Mouse (Mus musculus) liver, embryonic 14.5 days (tissue): ENCODE data around the gene Iqsec1. TPM values are rescaled to one million over a fixed set of nuclear protein-coding genes. Genes with fewer than 3 reads are reported as not detected.
A peak's percentile ranks its signal among the peaks of the same experiment; 100 is the strongest.

Experiments used
- ATAC-seq: fragments of 200-750 bp; cut with Nextera tagmentation; 2 replicates; pipeline ENCODE4 v1.8.0; 2017; ENCODE audit warnings: moderate number of reproducible peaks, mild to moderate bottlenecking, moderate library complexity; ENCODE audit not compliant: insufficient read depth
- DNase-seq, 3 experiments: peaks; one replicate each; pipeline ENCODE4 v3.0.0-alpha.2; 2012 to 2013; ENCODE audit warnings: low read depth in 3 of 3, low spot score in 3 of 3
- H3K27ac ChIP-seq: fragments of 300-500 bp; sonication (generic); 2 replicates; pipeline ENCODE4 v1.5.1; 2014; ENCODE audit warnings: moderate library complexity, mild to moderate bottlenecking, control low read depth, inconsistent platforms
- H3K27me3 ChIP-seq: fragments of 300-500 bp; sonication (generic); 2 replicates; pipeline ENCODE4 v1.6.1; 2014; ENCODE audit warnings: mild to moderate bottlenecking, low read length, moderate library complexity; ENCODE audit not compliant: control insufficient read depth, insufficient read depth
- H3K36me3 ChIP-seq: fragments of 300-500 bp; sonication (generic); replicated peaks from 2 replicates; pipeline ENCODE4 v1.6.1; 2014; ENCODE audit warnings: low read depth; ENCODE audit not compliant: control insufficient read depth, insufficient read depth
- H3K4me1 ChIP-seq, 2 experiments: fragments of 200-500 bp in 1 of 2; fragments of 300-500 bp in 1 of 2; sonication (generic) in 1 of 2; replicated peaks; 2 replicates each; pipeline ENCODE4 v1.6.1; 2012 to 2014; ENCODE audit warnings: antibody characterized with exemption in 1 of 2, inconsistent platforms in 1 of 2, low read length in 1 of 2; ENCODE audit not compliant: control insufficient read depth in 2 of 2, insufficient read depth in 2 of 2
- H3K4me2 ChIP-seq: fragments of 300-500 bp; sonication (generic); 2 replicates; pipeline ENCODE4 v1.6.1; 2014; ENCODE audit warnings: low read depth, mild to moderate bottlenecking, control low read depth, moderate library complexity
- H3K4me3 ChIP-seq, 2 experiments: fragments of 200-500 bp in 1 of 2; fragments of 300-500 bp in 1 of 2; sonication (generic) in 1 of 2; 2 replicates each; pipeline ENCODE4 v1.5.1; 2012 to 2014; ENCODE audit warnings: low read depth in 2 of 2, low read length in 2 of 2, mild to moderate bottlenecking in 2 of 2, control low read depth in 1 of 2, inconsistent platforms in 1 of 2, moderate library complexity in 1 of 2; ENCODE audit not compliant: insufficient read depth in 1 of 2
- H3K9ac ChIP-seq: fragments of 300-500 bp; sonication (generic); replicated peaks from 2 replicates; pipeline ENCODE4 v1.6.1; 2014; ENCODE audit warnings: mild to moderate bottlenecking, control low read depth, moderate library complexity
- H3K9me3 ChIP-seq: fragments of 300-500 bp; sonication (generic); 2 replicates; pipeline ENCODE4 v1.6.1; 2016; ENCODE audit warnings: low read length, mixed read lengths; ENCODE audit not compliant: control insufficient read depth
- CTCF ChIP-seq: IDR thresholded peaks from 2 replicates; pipeline ENCODE4 v1.5.1; 2016; ENCODE audit warnings: antibody characterized with exemption, low read depth, control low read depth
- EP300 ChIP-seq: IDR thresholded peaks from 2 replicates; pipeline ENCODE4 v1.6.1; 2016; ENCODE audit warnings: antibody characterized with exemption, low read depth
- WGBS: fragments of 180-500 bp; shearing (Covaris S2); extraction: QIAGEN DNeasy Blood & Tissue Kit; methylation state at CpG from one replicate; pipeline ENCODE4 v1.1.7; 2014; ENCODE audit not compliant: insufficient replicate concordance; 5-methylcytosine and 5-hydroxymethylcytosine counted together
- polyA plus RNA-seq, 2 experiments: library from polyadenylated mRNA; depleted of rRNA in 1 of 2; stranded (reverse) in 1 of 2; unstranded in 1 of 2; fragments of >200 nt; fragmentation: Nextera tagmentation in 1 of 2; extraction: Ambion mirVana in 1 of 2; gene quantifications; 2 replicates each; pipeline versions ENCODE4 v1.2.1 to v1.2.3; 2012 to 2014

Gene Iqsec1
- polyA plus RNA-seq (2012; rRNA removed) (9.0 and 10.2 TPM in 2 replicates), polyA plus RNA-seq (2014; fragmentation: Nextera tagmentation; extraction: Ambion mirVana) (4.0 and 4.1 TPM in 2 replicates)

GRCm38 (mm10) chr6:90988648-90989317 is at the start of gene Iqsec1:
Gene Iqsec1 (minus strand): TSS chr6:90988685.
- Histone ChIP-seq H3K36me3 (no peaks in the 10 kb centered on the region), H3K9ac (peak within 1 kb of the TSS; percentile 51), H3K4me2 (peak within 1 kb of the TSS; percentile 97), H3K27me3 (peaks cover 29% of the 10 kb centered on the region), H3K4me1 (peaks cover 8 to 18% of the 10 kb centered on the region in 2 experiments; a peak in 3 of 4 replicates), H3K4me3 (peak within 1 kb of the TSS; percentile 69 to 78), H3K27ac (peak within 1 kb of the TSS; percentile 38; the same call in 1 of the 2 replicates), H3K9me3 (no peaks in the 10 kb centered on the region)
- TF ChIP-seq CTCF (peak; percentile 71), EP300 (no peak)
- peak; percentile 87 to 97 (median 92) for DNase-seq
- WGBS: 1% methylated on average over 35 of the region's 39 CpGs
- ATAC-seq: peak; percentile 96

GRCm38 (mm10) chr6:91028256-91028655 is 39.8 kb upstream of the Iqsec1 start:
- no peak overlapping the region for H3K27ac ChIP-seq
- no peak overlapping the region for H3K9ac ChIP-seq
- DNase-seq (no peak), ATAC-seq (no peak)
- H3K4me1 ChIP-seq: no peaks in the 10 kb centered on the region
- TF ChIP-seq EP300 (no peak), CTCF (no peak)
- no peaks in the 10 kb centered on the region for H3K27me3 ChIP-seq
- H3K4me3 ChIP-seq: no peak overlapping the region
- peaks cover 68% of the 10 kb centered on the region for H3K36me3 ChIP-seq
- 92% methylated on average over 5 of the region's 5 CpGs for WGBS
- no peak overlapping the region for H3K4me2 ChIP-seq
- no peaks in the 10 kb centered on the region for H3K9me3 ChIP-seq

- TF ChIP-seq CTCF: no peak
- TF ChIP-seq EP300: no peak
- Histone ChIP-seq H3K27ac (no peak overlapping the region), H3K36me3 (peaks cover 77% of the 10 kb centered on the region), H3K27me3 (no peaks in the 10 kb centered on the region), H3K4me1 (no peaks in the 10 kb centered on the region), H3K9ac (no peak overlapping the region), H3K4me2 (no peak overlapping the region), H3K9me3 (no peaks in the 10 kb centered on the region), H3K4me3 (no peak overlapping the region)
- ATAC-seq (no peak), DNase-seq (no peak)
- WGBS: 86% methylated on average over 7 of the region's 7 CpGs
These were observed 32.3 kb upstream of the Iqsec1 start for GRCm38 (mm10) chr6:91020810-91021209.

- Histone ChIP-seq H3K27me3 (no peaks in the 10 kb centered on the region), H3K4me2 (no peak overlapping the region), H3K4me3 (no peak overlapping the region), H3K27ac (no peak overlapping the region), H3K36me3 (peaks cover 69% of the 10 kb centered on the region), H3K9ac (no peak overlapping the region), H3K9me3 (no peaks in the 10 kb centered on the region), H3K4me1 (no peaks in the 10 kb centered on the region)
- 80% methylated on average over 7 of the region's 7 CpGs for WGBS
- TF ChIP-seq EP300 (no peak), CTCF (no peak)
- DNase-seq (no peak), ATAC-seq (no peak)
These were observed 28.2 kb upstream of the Iqsec1 start for GRCm38 (mm10) chr6:91016600-91017230.
